Mouse (Mus musculus): ENCODE measurements around the gene Vsx2.

DNA sequence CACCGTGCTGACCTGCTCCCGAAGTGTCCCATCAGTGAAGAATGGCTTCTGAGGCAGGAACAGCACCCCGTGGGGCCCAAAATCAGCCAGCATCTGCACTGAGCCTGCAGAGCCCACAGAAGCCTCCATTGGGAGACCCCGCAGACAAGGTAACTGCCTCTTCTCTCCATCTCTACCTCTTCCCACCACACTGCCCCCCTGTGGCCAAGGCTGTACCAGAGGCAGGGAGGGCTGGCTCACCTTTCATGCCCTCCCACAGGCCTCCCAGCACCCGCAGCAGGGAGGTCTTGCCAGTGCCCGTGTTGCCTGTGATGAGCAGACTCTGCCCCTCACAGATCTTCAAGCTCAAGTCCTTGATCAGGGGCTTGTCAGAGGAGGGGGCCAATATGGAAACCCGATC is 36.3 kb downstream of the Vsx2 start:
- TF ChIP-seq CTCF (IDR thresholded peaks at IDR 0.05; ENCODE audit: extremely low read depth, insufficient read depth, low read length): peak; percentile 39
- TF ChIP-seq POLR2A (IDR thresholded peaks at IDR 0.05; ENCODE audit: extremely low read depth, insufficient read depth, low read length): no peak

Measured in cortical plate, adult 2 months (tissue).